Comparison of ENCODE assay signal across 22 mouse cellular contexts in the genomic region with DNA sequence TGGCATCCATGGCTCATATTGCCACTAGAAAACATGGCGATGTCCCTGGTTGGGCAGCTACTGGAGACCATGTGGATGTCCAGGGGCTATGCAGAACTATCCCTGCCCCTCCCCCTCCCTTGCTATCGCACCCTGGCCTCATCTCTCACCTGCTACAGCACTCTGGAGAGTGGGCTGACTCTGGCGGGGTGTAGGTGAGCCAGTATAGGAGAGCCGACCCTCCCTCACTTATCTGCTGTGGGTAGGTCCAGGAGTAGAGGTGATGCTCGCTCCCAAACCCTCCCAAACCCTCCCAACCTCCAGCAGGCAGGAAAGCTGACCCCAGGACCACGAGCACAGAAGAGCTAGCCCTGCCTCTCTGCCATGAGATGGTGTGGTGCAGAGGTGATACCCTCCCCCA. TPM values are rescaled to one million over a fixed set of nuclear protein-coding genes. Genes with fewer than 3 reads are reported as not detected.
A peak's percentile ranks its signal among the peaks of the same experiment; 100 is the strongest.
DNase-seq lines count a peak whose midpoint lies in the region; ATAC-seq and TF ChIP-seq lines count a peak whose summit lies in the region.
"Had no signal": no experiment of that assay in that cellular context is flagged by ENCODE, and none has a peak within 500 bp of the region (broad histone marks: within the 10 kb centered on the region; RNA-seq: fewer than 3 reads in every experiment).

No protein-coding gene starts in this region.

- no peaks in the 10 kb centered on the region for H3K4me1 ChIP-seq in embryonic facial prominence, embryonic 12.5 days
- 0 out of 2 replicates have a peak, but pooled peaks cover 6% of the 10 kb centered on the region for H3K4me1 ChIP-seq in embryonic facial prominence, embryonic 10.5 days
- H3K4me1 ChIP-seq in midbrain, embryonic 13.5 days (replicated peaks): peaks cover 16% of the 10 kb centered on the region
- no peaks in the 10 kb centered on the region for H3K4me1 ChIP-seq in midbrain, postnatal 0 days (ENCODE audit: insufficient read depth, low read length)
- no peaks in the 10 kb centered on the region for H3K4me1 ChIP-seq in embryonic facial prominence, embryonic 15.5 days

- no peak for TF ChIP-seq CTCF in midbrain, postnatal 0 days (IDR thresholded peaks at IDR 0.05)

- no peak overlapping the region for H3K27ac ChIP-seq in embryonic facial prominence, embryonic 12.5 days
- H3K27ac ChIP-seq in embryonic facial prominence, embryonic 10.5 days (replicated peaks): no peak overlapping the region
- H3K27ac ChIP-seq in midbrain, embryonic 13.5 days: no peak overlapping the region
- no peak overlapping the region for H3K27ac ChIP-seq in midbrain, postnatal 0 days (ENCODE audit: low read depth, low read length)
- H3K27ac ChIP-seq in embryonic facial prominence, embryonic 15.5 days (replicated peaks): no peak overlapping the region
- H3K27ac ChIP-seq: gastrocnemius, adult 2 months; hindbrain, embryonic 12.5 days; hindbrain, postnatal 0 days had no signal

- no peaks in the 10 kb centered on the region for H3K9me3 ChIP-seq in embryonic facial prominence, embryonic 12.5 days
- no peaks in the 10 kb centered on the region for H3K9me3 ChIP-seq in embryonic facial prominence, embryonic 10.5 days
- no peaks in the 10 kb centered on the region for H3K9me3 ChIP-seq in midbrain, embryonic 13.5 days
- H3K9me3 ChIP-seq in midbrain, postnatal 0 days (ENCODE audit: low read length): no peaks in the 10 kb centered on the region
- no peaks in the 10 kb centered on the region for H3K9me3 ChIP-seq in embryonic facial prominence, embryonic 15.5 days (replicated peaks)
- H3K9me3 ChIP-seq: hindbrain, embryonic 12.5 days had no signal

- H3K9ac ChIP-seq in embryonic facial prominence, embryonic 12.5 days: no peak overlapping the region
- no peak overlapping the region for H3K9ac ChIP-seq in midbrain, embryonic 13.5 days (replicated peaks)
- H3K9ac ChIP-seq in midbrain, postnatal 0 days (replicated peaks; ENCODE audit: low read length, poor library complexity, severe bottlenecking): no peak overlapping the region
- H3K9ac ChIP-seq in embryonic facial prominence, embryonic 15.5 days: no peak overlapping the region
- H3K9ac ChIP-seq: forebrain, postnatal 0 days; hindbrain, embryonic 12.5 days had no signal

- no peak overlapping the region for H3K4me3 ChIP-seq in embryonic facial prominence, embryonic 12.5 days
- no peak overlapping the region for H3K4me3 ChIP-seq in embryonic facial prominence, embryonic 10.5 days
- no peak overlapping the region for H3K4me3 ChIP-seq in midbrain, embryonic 13.5 days (replicated peaks)
- no peak overlapping the region for H3K4me3 ChIP-seq in midbrain, postnatal 0 days (ENCODE audit: low read depth, low read length)
- H3K4me3 ChIP-seq in embryonic facial prominence, embryonic 15.5 days (replicated peaks): no peak overlapping the region
- H3K4me3 ChIP-seq: gastrocnemius, adult 2 months; hindbrain, embryonic 12.5 days had no signal

- no peak overlapping the region for H3K4me2 ChIP-seq in embryonic facial prominence, embryonic 12.5 days (replicated peaks)
- H3K4me2 ChIP-seq in midbrain, embryonic 13.5 days (replicated peaks): no peak overlapping the region
- no peak overlapping the region for H3K4me2 ChIP-seq in midbrain, postnatal 0 days (ENCODE audit: low read depth, low read length, poor library complexity, severe bottlenecking)
- H3K4me2 ChIP-seq in embryonic facial prominence, embryonic 15.5 days (replicated peaks): no peak overlapping the region
- H3K4me2 ChIP-seq: heart, embryonic 11.5 days; hindbrain, embryonic 12.5 days had no signal

- DNase-seq in embryonic facial prominence, embryonic 10.5 days (ENCODE audit: low spot score): no peak
- no peak for DNase-seq in midbrain, postnatal 0 days (ENCODE audit: low spot score)
- no peak for DNase-seq in T-cell, adult 2 months (ENCODE audit: low spot score)
- DNase-seq: adrenal gland, postnatal 10 days; adrenal gland, postnatal 36 days; B cell, adult 2 months; cerebellum, adult 18-20 months; cerebellum, adult 9-10 months; cerebellum, postnatal 14 days; forebrain, postnatal 0 days; gastrocnemius, adult 2 months; gastrocnemius, postnatal 14 days; heart, adult 11 months had no signal

- 94% methylated on average over 6 of the region's 6 CpGs for WGBS in embryonic facial prominence, embryonic 12.5 days
- 86% methylated on average over 6 of the region's 6 CpGs for WGBS in embryonic facial prominence, embryonic 10.5 days
- 86% methylated on average over 6 of the region's 6 CpGs for whole genome bisulfite sequencing in midbrain, embryonic 13.5 days
- 90% methylated on average over 6 of the region's 6 CpGs for WGBS in midbrain, postnatal 0 days
- 85% methylated on average over 6 of the region's 6 CpGs for WGBS in embryonic facial prominence, embryonic 15.5 days

- ATAC-seq in embryonic facial prominence, embryonic 12.5 days (ENCODE audit: insufficient number of reproducible peaks, insufficient read depth, low FRiP score, low TSS enrichment): 0 out of 2 replicates have a peak, but pooled peaks have one; percentile 56
- ATAC-seq in midbrain, embryonic 13.5 days: 0 out of 2 replicates have a peak, but pooled peaks have one; percentile 30
- no peak for ATAC-seq in midbrain, postnatal 0 days (ENCODE audit: low FRiP score)
- ATAC-seq in embryonic facial prominence, embryonic 15.5 days (ENCODE audit: insufficient number of reproducible peaks, low FRiP score, low TSS enrichment, low read depth): peak; percentile 29; the same call in 1 of the 2 replicates
- ATAC-seq: forebrain, embryonic 14.5 days; forebrain, postnatal 0 days; hindbrain, postnatal 0 days; inflammation-experienced regulatory T-cells, adult 6 months; intestine, embryonic 16.5 days had no signal

- no peaks in the 10 kb centered on the region for H3K36me3 ChIP-seq in embryonic facial prominence, embryonic 12.5 days
- H3K36me3 ChIP-seq in embryonic facial prominence, embryonic 10.5 days (replicated peaks): no peaks in the 10 kb centered on the region
- H3K36me3 ChIP-seq in midbrain, embryonic 13.5 days: no peaks in the 10 kb centered on the region
- no peaks in the 10 kb centered on the region for H3K36me3 ChIP-seq in midbrain, postnatal 0 days (ENCODE audit: insufficient read depth, low read length)
- no peaks in the 10 kb centered on the region for H3K36me3 ChIP-seq in embryonic facial prominence, embryonic 15.5 days
- H3K36me3 ChIP-seq: hindbrain, embryonic 12.5 days had no signal

- no peaks in the 10 kb centered on the region for H3K27me3 ChIP-seq in embryonic facial prominence, embryonic 12.5 days
- H3K27me3 ChIP-seq in embryonic facial prominence, embryonic 10.5 days (replicated peaks; ENCODE audit: low read depth, poor library complexity, severe bottlenecking): no peaks in the 10 kb centered on the region
- no peaks in the 10 kb centered on the region for H3K27me3 ChIP-seq in midbrain, embryonic 13.5 days
- no peaks in the 10 kb centered on the region for H3K27me3 ChIP-seq in midbrain, postnatal 0 days (ENCODE audit: insufficient read depth, low read length)
- no peaks in the 10 kb centered on the region for H3K27me3 ChIP-seq in embryonic facial prominence, embryonic 15.5 days
- H3K27me3 ChIP-seq: hindbrain, embryonic 12.5 days had no signal

RNA-seq across cellular contexts. Expression of gene Nxpe4, which starts 27.0 kb away (rescaled TPM):
- polyA plus RNA-seq in embryonic facial prominence, embryonic 12.5 days (2016; fragmentation: Nextera tagmentation; extraction: Ambion mirVana): 7.9 and 8.4 TPM in 2 replicates
- 4.1 and 5.9 TPM in 2 replicates for polyA plus RNA-seq in embryonic facial prominence, embryonic 10.5 days (2016; fragmentation: Nextera tagmentation; extraction: Ambion mirVana)
- polyA plus RNA-seq in midbrain, embryonic 13.5 days (2015; fragmentation: Nextera tagmentation; extraction: Ambion mirVana): 6.4 and 7.0 TPM in 2 replicates
- total RNA-seq in midbrain, postnatal 0 days (2014; rRNA removed): 13.5 TPM in 2 replicates
- polyA plus RNA-seq in midbrain, postnatal 0 days (2015; fragmentation: Nextera tagmentation; extraction: Ambion mirVana): 7.7 and 8.9 TPM in 2 replicates
- 7.4 TPM in 2 replicates for polyA plus RNA-seq in embryonic facial prominence, embryonic 15.5 days (2015; fragmentation: Nextera tagmentation; extraction: Ambion mirVana)
